Mouse (Mus musculus): Measurements from ENCODE around the gene Saa2.

GRCm38 (mm10) chr7:46768451-46768850 is 16.9 kb downstream of the Saa2 start:
- TF ChIP-seq CTCF (IDR thresholded peaks at IDR 0.05; ENCODE audit: low read depth), result no peak
- TF ChIP-seq EP300 (IDR thresholded peaks at IDR 0.05; ENCODE audit: low read depth), result no peak

Data from liver, postnatal 0 days (tissue).